Mouse (Mus musculus) B cell, adult (primary cell): Measurements from ENCODE around the gene Tfb2m. TPM values are rescaled to one million over a fixed set of nuclear protein-coding genes. Genes with fewer than 3 reads are reported as not detected.

ENCODE experiments used
- total RNA-seq: library from RNA; stranded (reverse); gene quantifications from 4 replicates; pipeline ENCODE4 v1.2.4, GENCODE M21; 2023; ENCODE audit not compliant: inconsistent age

Gene Tfb2m
- 33.9 to 39.3 TPM (median 36.9 TPM) in 4 replicates for total RNA-seq

GRCm38 (mm10) chr1:179545768-179546550 lies at the start of gene Tfb2m, which contains the start of gene Cnst:
Tfb2m (minus strand) TSS chr1:179546267.
Cnst (plus strand) TSS chr1:179546370.

GRCm38 (mm10) chr1:179517713-179518465 lies 28.2 kb downstream of the Tfb2m start, which contains the start of gene Smyd3:
Smyd3 (minus strand) TSS chr1:179518041.

Other genes with a start within 250 kb of the Tfb2m start
- 26.8 to 36.1 TPM (median 34.5 TPM) in 4 replicates for gene Smyd3, start 28.2 kb downstream of the Tfb2m start, total RNA-seq
- 18.2 to 28.6 TPM (median 27.4 TPM) in 4 replicates for gene Cnst, start 103 bp upstream of the Tfb2m start, total RNA-seq
- 3.4 to 4.5 TPM (median 4.1 TPM) in 4 replicates for gene Sccpdh, start 121.9 kb upstream of the Tfb2m start, total RNA-seq
- gene Kif28, start 199.0 kb upstream of the Tfb2m start, total RNA-seq = not detected in 4 replicates